Mouse (Mus musculus): ENCODE results near the gene Prss57.

DNA sequence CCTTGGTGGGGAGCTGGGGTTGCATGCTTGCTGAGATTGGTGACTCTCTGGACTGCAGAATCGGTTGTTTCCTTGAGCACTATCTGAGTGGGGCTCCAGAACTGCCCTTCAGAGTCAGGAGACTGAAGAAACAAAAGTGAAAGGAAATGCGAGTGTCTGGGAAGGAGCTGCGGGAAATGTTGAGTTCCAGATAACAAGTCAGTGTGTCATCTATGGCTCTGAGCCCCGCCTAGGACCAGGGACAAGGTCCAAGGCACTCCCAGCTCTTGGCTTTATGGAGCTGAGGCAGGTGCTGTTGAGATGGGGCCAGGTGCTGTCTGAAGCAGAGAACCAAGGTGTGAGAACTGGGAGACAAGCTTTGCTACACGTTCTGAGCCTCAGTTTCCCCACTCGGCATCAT lies 33.7 kb upstream of the Prss57 start:
- TF ChIP-seq CTCF (IDR thresholded peaks at IDR 0.05; ENCODE audit: borderline replicate concordance, extremely low read depth, insufficient read depth, insufficient read length) (no peak), POLR2A (IDR thresholded peaks at IDR 0.05; ENCODE audit: borderline replicate concordance, extremely low read depth, insufficient read depth, insufficient read length, poor library complexity, severe bottlenecking) (no peak)

Measured in brain, embryonic 14.5 days (tissue).